Mouse (Mus musculus) heart, postnatal 0 days (tissue): ENCODE results near the gene Slc35b4.

ENCODE experiments used
- CTCF ChIP-seq: IDR thresholded peaks from 2 replicates; pipeline ENCODE4 v1.5.1; 2016; ENCODE audit warnings: antibody characterized with exemption, control low read depth, low read depth
- EP300 ChIP-seq: IDR thresholded peaks from 2 replicates; pipeline ENCODE4 v1.6.1; 2016; ENCODE audit warnings: antibody characterized with exemption, low read depth

DNA sequence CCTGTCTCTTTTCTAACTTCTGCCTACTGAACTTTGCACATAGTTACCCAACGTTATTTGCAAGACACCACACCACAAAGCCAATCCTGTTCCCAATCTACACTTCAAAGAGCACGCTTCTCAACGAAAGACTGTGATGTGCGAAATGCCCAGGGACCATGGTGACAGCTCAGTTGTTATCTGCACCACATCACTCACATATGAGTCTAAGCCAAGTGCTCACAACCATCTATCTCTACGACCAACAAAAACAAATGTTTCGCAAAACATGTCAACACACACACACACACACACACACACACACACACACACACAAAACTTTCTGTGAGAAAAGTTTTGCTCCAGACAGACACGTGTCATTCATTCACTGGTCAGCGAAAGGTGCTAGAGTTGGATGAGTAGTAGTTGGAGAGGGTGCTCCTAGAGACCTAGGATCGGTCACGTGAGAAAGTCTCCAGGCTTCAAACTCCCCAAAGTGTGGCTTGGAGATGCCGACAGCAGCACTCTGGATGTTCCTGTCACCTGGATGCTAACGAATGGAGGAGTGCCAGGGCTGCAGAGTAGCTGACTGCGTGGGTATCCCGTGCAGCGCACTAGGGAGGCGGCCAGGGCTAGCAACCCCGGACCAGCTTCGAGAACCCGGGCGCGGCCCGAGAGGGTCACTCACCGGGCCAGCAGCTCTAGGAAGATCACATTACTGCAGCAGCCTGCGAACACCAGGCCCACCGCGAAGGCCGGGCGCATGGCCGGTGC is 624 bp downstream of the Slc35b4 start:
- TF ChIP-seq CTCF = no peak
- no peak for TF ChIP-seq EP300
